Mouse (Mus musculus) kidney, adult 11 months (tissue): ENCODE results near the gene Uspl1.

Experiments used
- DNase-seq: peaks from one replicate; pipeline ENCODE4 v3.0.0; 2022

The Uspl1 gene

DNA sequence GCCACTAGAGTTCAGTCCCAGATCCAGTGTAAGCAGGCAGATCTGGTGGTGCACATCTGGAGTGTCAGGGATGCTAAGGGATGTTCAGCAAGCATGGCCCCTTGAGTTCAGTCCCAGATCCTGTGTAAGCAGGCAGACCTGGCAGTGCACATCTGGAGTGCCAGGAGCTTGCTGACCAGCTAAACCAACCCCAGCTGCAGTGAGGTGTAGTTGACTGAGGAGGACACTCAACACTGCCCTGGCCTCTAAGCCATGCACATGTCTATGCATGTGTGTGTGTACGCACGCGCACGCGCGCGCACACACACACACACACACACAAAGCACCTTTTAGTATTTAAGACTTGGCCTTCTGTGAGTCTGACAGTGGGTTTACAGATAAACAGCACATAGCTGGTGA lies 31.4 kb downstream of the Uspl1 start:
- DNase-seq, result no peak

- DNase-seq, result no peak
Observed at GRCm38 (mm10) chr5:149217524-149218357, 33.6 kb downstream of the Uspl1 start.

DNA sequence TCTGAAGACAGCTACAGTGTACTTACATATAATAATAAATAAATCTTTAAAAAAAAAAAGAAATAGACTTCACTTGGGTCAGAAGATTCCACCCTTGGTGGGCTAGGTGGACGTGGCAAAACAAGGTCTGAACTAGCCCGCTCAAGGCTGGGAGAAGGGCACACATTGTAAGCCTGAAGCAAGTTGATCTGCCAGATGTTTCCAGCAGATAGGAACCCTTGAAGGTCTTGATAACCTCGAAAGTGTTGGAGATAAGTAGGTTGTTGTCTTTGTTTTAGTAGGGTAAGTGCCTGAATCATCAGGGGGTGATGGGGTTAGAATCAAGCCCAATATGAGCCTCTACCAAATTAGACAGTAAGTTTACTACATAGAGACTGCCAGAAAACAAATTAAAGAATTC lies 35.3 kb downstream of the Uspl1 start:
- no peak for DNase-seq

DNA sequence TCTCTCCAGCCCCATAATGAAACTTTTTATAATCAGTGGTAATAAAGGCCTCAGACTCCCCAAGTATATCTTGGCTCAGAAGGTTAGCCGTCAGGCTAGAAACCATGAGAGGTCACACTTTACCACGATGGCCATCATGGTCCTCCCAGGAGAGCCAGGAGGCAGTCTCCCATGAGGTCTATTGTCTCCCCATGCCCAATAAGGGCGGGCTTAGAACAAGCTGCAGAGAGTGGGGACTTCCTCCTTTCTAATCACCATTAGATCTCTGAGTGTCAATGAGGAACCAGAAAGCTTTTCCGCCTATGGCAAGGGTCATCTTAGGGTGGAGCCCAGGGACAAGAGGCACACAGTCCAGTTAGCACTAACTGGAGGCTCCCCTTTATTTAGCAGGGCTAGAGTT lies 37.2 kb downstream of the Uspl1 start:
- no peak for DNase-seq

DNA sequence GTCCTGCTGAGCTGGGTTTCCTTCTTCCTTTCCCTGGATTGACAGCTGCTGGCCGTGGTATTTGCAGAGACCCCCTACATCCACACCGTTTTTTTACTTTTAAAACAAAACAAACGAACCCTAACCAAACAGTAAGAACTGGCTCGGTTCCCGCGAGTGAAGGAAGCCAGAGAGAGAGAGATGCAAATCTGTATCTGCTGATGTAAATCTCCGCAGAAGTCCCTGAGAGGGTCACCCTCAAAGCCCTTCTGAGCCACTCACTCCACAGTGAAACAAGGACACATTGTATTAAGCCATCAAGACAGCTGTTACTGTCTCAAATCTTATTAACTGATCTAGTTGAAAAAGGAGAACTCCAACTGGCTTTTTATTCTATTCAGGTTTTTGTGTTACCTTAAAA lies 40.5 kb downstream of the Uspl1 start:
- no peak for DNase-seq

DNA sequence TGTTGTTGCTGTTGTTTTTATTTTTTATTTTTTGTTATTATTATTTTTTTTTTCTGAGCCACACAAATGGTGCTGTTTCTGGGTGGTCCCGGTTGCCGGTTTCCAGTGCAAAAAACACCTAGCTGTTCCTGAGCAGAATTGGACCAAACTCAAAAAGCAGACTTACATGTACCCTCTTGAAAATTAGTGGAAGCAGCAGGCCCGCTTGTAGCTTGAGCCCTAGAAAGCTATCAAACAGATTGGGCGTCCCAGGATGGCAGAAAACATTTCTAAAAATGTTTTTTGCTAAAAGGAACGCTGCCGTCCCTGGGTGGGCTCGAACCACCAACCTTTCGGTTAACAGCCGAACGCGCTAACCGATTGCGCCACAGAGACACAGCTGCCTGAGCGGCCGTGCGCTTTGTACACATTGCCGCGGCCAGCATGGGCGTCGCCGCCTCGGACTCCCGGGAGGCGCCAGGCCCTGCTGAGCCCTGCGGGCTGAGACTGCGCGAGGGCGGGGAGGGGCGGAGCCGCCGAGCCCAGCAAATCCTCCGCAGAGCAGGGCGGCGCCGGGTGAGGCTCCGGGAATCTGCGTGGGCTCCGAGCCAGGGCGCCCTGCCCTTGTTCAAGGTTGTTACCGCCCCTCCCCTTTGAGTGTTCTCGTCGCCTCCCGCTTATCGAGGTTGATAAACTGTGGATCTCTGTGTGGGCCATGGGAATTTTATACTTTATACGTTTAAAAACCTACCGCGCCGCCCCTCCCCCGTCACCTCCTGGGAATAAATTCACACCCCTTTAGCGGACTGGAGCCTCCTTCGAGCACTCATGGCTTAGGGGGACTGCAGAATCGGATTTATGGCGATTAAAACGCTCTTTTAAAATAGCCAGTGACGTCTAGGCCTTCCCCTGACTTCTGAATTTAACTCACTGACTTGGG lies 44.8 kb downstream of the Uspl1 start:
- DNase-seq, result peak; percentile 98

GRCm38 (mm10) chr5:149229619-149230339 lies 45.6 kb downstream of the Uspl1 start:
- no peak for DNase-seq

DNA sequence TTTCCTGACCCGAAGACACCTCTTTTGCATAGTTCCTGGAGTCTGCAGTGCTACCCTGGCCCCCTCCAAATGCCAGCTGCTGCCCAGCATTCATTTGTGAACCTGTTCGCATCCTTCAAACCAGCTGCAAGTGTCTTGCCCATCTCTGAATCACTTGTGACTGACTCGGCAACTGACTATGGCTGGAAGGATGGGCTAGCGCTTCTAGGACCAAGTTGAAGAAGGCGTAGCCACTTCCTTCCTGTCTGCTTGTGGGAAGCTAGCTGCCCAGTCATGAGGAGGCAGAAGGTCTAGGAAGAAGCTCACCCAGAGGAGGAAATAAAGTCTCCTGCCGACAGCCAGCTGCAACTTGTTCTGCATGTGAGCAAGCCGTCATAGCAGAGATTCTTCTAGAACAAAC lies 50.9 kb downstream of the Uspl1 start:
- no peak for DNase-seq

DNA sequence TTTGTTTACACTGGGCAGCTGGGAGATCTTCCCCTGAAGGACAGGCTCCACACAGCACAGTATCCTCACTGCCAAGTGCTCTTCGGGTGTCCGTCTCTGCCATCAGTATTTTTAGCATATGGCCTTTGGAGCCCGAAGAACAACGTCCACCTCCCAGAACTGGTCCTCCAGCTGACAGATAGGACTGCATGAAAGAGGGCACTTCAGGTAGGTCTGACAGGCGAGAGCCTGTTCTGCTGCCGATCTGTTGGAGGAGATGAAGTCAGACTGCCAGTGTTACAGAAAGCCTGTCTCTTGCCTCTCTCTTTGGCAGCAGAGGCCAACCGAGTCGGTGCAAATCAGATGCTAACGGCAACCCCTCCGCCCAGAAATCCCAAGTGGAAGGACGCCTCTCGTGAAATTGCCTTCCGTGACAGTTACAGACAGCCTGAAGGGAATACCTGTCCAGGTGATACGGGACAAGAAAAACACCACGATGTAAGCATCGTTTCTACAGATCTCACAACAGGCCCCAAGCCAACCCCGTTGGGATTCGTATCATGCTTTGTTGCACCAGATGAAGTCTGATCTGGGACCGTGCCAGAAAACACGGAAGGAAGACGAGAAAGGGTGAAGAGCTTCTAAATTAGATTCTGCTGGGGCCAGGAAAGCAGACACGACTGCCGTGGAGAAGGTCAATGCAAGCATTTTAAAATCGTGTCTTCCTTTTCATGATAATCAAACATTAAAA lies 53.2 kb downstream of the Uspl1 start:
- DNase-seq, result no peak

DNA sequence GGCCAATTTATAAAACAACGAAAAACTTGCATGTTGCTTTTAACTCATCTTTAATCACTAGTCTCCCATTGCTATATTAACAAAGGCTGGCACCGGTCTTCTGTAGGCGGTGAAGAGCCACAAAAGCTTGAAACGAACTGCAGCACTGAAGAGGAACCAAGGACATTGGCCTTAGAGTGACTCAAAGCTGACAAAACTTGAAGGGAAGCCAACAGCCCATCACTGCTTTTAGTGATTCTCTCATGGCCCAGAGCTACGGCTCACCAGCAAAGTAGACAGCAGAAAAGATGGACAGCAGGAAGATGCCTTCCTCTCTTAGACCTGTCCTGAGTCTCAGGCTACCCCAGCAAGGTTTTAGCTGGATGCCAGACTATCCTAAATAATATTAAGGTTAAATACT lies 58.3 kb downstream of the Uspl1 start:
- DNase-seq, result no peak

- no peak for DNase-seq
Observed at GRCm38 (mm10) chr5:149243053-149243452, 58.9 kb downstream of the Uspl1 start.

GRCm38 (mm10) chr5:149245391-149245964 lies 61.3 kb downstream of the Uspl1 start:
- no peak for DNase-seq

GRCm38 (mm10) chr5:149245965-149246470 lies 61.9 kb downstream of the Uspl1 start:
- DNase-seq, result peak; percentile 21

GRCm38 (mm10) chr5:149247047-149247904 lies 63.1 kb downstream of the Uspl1 start:
- DNase-seq, result no peak

GRCm38 (mm10) chr5:149252303-149252702 lies 68.2 kb downstream of the Uspl1 start:
- DNase-seq, result no peak

- DNase-seq, result no peak
Observed at GRCm38 (mm10) chr5:149253491-149253890, 69.3 kb downstream of the Uspl1 start.

GRCm38 (mm10) chr5:149255522-149255921 lies 71.4 kb downstream of the Uspl1 start:
- DNase-seq, result no peak

DNA sequence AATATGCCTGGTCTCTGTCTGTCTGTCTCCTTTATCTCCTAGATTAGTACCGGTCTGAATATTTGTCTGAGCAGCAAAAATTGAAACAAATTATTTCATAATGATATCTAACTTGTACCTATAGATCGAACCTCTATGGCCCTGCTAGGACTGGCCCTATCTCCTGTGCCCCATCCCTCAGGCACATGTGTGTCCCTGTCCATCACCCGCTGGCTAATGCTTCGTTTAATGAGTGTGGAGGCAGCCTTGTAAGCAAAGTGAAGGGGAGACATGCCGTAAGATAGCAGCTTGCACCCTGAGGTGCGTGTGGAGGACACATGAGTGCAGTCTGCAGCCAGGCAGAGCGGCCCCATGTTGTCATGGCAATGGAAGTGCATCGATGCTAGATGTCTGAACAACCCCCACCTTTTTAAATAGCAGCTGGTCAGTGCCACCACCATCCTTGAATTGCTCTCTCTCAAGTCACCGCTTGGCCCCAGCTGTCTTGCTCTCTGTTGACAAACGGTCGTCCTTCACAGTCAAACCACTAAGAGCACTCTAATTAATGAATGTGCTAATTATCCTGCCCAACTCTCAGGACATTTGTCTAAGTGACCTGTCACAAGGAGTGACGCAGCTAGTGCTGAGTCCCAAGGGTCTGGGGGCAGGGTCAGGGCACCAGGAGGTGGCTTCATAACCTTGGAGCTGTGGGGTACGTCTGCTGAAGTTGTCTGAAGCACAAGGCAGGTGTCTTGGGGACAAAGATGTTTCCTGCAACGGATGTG lies 73.5 kb downstream of the Uspl1 start:
- no peak for DNase-seq

DNA sequence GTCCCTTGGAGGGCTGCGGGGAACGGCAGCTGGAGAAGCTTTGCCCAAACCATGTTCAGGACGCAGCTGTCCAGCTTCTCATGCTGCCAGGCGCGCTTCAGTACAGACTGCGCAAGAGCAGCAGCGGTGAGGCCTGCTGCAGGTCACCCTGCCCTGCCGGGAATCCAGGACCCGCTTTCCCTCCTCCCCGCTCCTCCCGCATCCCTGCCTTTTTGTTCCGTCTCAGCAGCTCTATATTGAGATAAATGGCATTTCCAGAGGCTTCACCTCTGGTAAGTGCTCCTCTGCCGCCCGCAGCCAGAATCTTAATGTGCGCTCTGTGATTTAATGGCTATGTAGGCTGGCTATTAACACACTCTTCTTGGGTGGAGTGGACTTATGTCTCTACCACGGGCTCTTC lies 74.9 kb downstream of the Uspl1 start:
- DNase-seq, result no peak

GRCm38 (mm10) chr5:149261449-149261848 lies 77.3 kb downstream of the Uspl1 start:
- DNase-seq, result no peak
